Mouse (Mus musculus) forebrain, embryonic 16.5 days (tissue): ENCODE results near the gene Edem3. TPM values are rescaled to one million over a fixed set of nuclear protein-coding genes. Genes with fewer than 3 reads are reported as not detected.

Source experiments
- ATAC-seq: fragments of 200-750 bp; cut with Nextera tagmentation; 2 replicates; pipeline ENCODE4 v1.8.0; 2017; ENCODE audit warnings: mild to moderate bottlenecking, moderate library complexity
- H3K27ac ChIP-seq: fragments of 300-500 bp; sonication (generic); 2 replicates; pipeline ENCODE4 v1.5.1; 2014; ENCODE audit warnings: low read length, control low read depth
- H3K27me3 ChIP-seq: fragments of 300-500 bp; sonication (generic); replicated peaks from 2 replicates; pipeline ENCODE4 v1.6.1; 2014; ENCODE audit warnings: low read length; ENCODE audit not compliant: control insufficient read depth, insufficient read depth
- H3K36me3 ChIP-seq: fragments of 300-500 bp; sonication (generic); 2 replicates; pipeline ENCODE4 v1.6.1; 2014; ENCODE audit not compliant: control insufficient read depth, insufficient read depth
- H3K4me1 ChIP-seq: fragments of 300-500 bp; sonication (generic); replicated peaks from 2 replicates; pipeline ENCODE4 v1.6.1; 2014; ENCODE audit warnings: low read length; ENCODE audit not compliant: control insufficient read depth, insufficient read depth
- H3K4me2 ChIP-seq: fragments of 300-500 bp; sonication (generic); 2 replicates; pipeline ENCODE4 v1.6.1; 2014; ENCODE audit warnings: mild to moderate bottlenecking, low read length, control low read depth
- H3K4me3 ChIP-seq: fragments of 300-500 bp; sonication (generic); replicated peaks from 2 replicates; pipeline ENCODE4 v1.5.1; 2014; ENCODE audit warnings: mild to moderate bottlenecking, low read length, control low read depth
- H3K9ac ChIP-seq: fragments of 300-500 bp; sonication (generic); replicated peaks from 2 replicates; pipeline ENCODE4 v1.6.1; 2014; ENCODE audit warnings: low read depth, low read length, control low read depth
- H3K9me3 ChIP-seq: fragments of 300-500 bp; sonication (generic); 2 replicates; pipeline ENCODE4 v1.6.1; 2016; ENCODE audit warnings: low read length; ENCODE audit not compliant: control insufficient read depth
- WGBS: fragments of 180-500 bp; shearing (Covaris S2); extraction: QIAGEN DNeasy Blood & Tissue Kit; methylation state at CpG from one replicate; pipeline ENCODE4 v1.1.7; 2014; 5-methylcytosine and 5-hydroxymethylcytosine counted together
- polyA plus RNA-seq: library from polyadenylated mRNA; unstranded; fragments of >200 nt; fragmentation: Nextera tagmentation; extraction: Ambion mirVana; gene quantifications from 2 replicates; pipeline ENCODE4 v1.2.1, GENCODE M21; 2015

Gene Edem3
- polyA plus RNA-seq = 21.2 and 21.5 TPM in 2 replicates

GRCm38 (mm10) chr1:151754881-151755659, at the start of gene Edem3:
Gene Edem3 (plus strand): TSS chr1:151755371.
- H3K27ac ChIP-seq = peak within 1 kb of the TSS; percentile 90
- H3K4me3 ChIP-seq = peak within 1 kb of the TSS; percentile 92
- peak within 1 kb of the TSS; percentile 75 for H3K9ac ChIP-seq
- WGBS = under 1% methylated on average over 64 of the region's 64 CpGs
- H3K9me3 ChIP-seq = no peaks in the 10 kb centered on the region
- H3K4me1 ChIP-seq = peaks cover 9% of the 10 kb centered on the region
- H3K36me3 ChIP-seq = no peaks in the 10 kb centered on the region
- no peaks in the 10 kb centered on the region for H3K27me3 ChIP-seq
- ATAC-seq = peak; percentile 99
- H3K4me2 ChIP-seq = peak within 1 kb of the TSS; percentile 98

- 0 out of 2 replicates have a peak, but pooled peaks cover 3% of the 10 kb centered on the region for H3K4me1 ChIP-seq
- ATAC-seq = peak; percentile 85
- 35% methylated on average over 11 of the region's 11 CpGs for WGBS
- no peaks in the 10 kb centered on the region for H3K9me3 ChIP-seq
- no peak overlapping the region; the same call in 1 of the 2 replicates for H3K9ac ChIP-seq
- no peak overlapping the region for H3K4me3 ChIP-seq
- no peaks in the 10 kb centered on the region for H3K27me3 ChIP-seq
- H3K36me3 ChIP-seq = no peaks in the 10 kb centered on the region
- peak overlapping the region; percentile 32; the same call in 1 of the 2 replicates for H3K4me2 ChIP-seq
- no peak overlapping the region for H3K27ac ChIP-seq
These were observed 49.3 kb upstream of the Edem3 start for GRCm38 (mm10) chr1:151705723-151706396.

DNA sequence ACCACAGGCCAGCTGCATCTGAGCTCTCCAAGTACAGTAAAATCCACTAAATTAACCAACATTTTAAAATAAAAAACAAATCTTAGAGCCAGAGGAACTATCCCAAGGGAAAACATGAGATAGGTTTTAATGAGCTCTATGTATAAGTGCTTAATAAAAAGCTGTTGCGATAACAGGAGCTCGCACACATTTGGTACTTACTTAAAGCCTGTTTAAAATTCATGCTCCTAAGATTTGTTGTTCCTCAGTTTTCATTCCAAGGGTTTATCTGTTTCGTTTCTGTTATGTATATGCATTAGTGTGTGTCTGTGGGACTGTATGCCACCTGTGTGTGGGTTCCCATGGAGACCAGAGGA, 48.8 kb upstream of the Edem3 start:
- Histone ChIP-seq H3K27ac (no peak overlapping the region), H3K9ac (no peak overlapping the region), H3K36me3 (no peaks in the 10 kb centered on the region), H3K4me3 (no peak overlapping the region), H3K27me3 (no peaks in the 10 kb centered on the region), H3K4me1 (0 out of 2 replicates have a peak, but pooled peaks cover 3% of the 10 kb centered on the region), H3K9me3 (no peaks in the 10 kb centered on the region), H3K4me2 (no peak overlapping the region)
- 80% methylated on average over 3 of the region's 3 CpGs for WGBS
- ATAC-seq = peak; percentile 53

DNA sequence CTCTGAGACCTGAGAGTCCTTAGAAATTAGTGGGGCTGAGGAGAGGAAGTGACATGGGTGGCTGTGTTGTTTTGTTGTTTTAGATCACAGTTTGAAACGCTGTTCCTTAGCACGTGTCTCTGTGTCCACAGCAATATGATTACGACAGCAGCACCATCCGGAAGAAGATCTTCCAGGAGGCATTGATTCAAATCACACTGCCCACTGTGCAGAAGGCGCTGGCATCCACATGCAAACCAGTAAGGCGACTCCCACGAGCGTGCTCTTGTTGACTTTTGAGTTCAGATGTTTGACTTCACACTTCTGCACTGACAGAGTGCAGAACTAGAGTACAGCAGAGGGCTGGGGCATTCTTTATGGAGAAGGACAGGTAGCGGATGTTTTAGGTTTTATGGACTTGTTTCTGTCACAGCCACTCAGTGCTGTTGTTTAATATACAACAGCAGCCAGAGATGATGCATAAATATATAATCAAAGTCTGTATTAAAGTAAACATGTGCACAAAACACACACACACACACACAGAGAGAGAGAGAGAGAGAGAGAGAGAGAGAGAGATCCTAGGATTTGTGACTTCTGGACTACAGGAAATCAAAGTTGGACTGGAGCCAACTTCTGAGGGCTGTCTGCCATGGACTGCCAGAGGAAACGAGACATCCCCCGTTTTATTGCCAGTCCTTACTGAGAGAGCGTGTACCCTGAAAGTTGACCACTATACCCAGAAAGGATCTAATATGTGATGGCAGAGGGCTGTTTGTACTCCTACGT, 46.0 kb upstream of the Edem3 start:
- H3K9me3 ChIP-seq = no peaks in the 10 kb centered on the region
- no peak overlapping the region for H3K4me3 ChIP-seq
- no peak for ATAC-seq
- H3K4me2 ChIP-seq = no peak overlapping the region
- no peak overlapping the region for H3K9ac ChIP-seq
- H3K4me1 ChIP-seq = 0 out of 2 replicates have a peak, but pooled peaks cover 3% of the 10 kb centered on the region
- WGBS = 63% methylated on average over 13 of the region's 13 CpGs
- H3K27me3 ChIP-seq = no peaks in the 10 kb centered on the region
- H3K36me3 ChIP-seq = no peaks in the 10 kb centered on the region
- H3K27ac ChIP-seq = no peak overlapping the region

DNA sequence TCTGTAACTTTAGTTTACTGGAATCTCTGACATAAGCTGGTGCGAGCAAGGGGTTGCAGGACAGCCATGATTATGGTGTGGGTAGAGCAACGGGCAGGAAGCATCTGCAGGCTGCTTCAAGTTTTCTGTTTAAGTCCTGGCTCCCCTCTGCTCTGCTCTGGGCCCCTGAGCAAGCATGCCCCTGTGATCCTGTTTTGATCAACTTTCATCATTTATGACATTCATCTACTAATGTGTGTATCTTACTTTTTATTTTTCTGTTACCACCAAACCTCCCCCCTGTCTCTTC, 45.5 kb upstream of the Edem3 start:
- H3K9ac ChIP-seq = no peak overlapping the region
- no peak for ATAC-seq
- H3K27ac ChIP-seq = no peak overlapping the region
- no peak overlapping the region for H3K4me3 ChIP-seq
- no peaks in the 10 kb centered on the region for H3K27me3 ChIP-seq
- 0 out of 2 replicates have a peak, but pooled peaks cover 3% of the 10 kb centered on the region for H3K4me1 ChIP-seq
- 81% methylated on average over 2 of the region's 2 CpGs for WGBS
- H3K9me3 ChIP-seq = no peaks in the 10 kb centered on the region
- no peaks in the 10 kb centered on the region for H3K36me3 ChIP-seq
- no peak overlapping the region for H3K4me2 ChIP-seq

DNA sequence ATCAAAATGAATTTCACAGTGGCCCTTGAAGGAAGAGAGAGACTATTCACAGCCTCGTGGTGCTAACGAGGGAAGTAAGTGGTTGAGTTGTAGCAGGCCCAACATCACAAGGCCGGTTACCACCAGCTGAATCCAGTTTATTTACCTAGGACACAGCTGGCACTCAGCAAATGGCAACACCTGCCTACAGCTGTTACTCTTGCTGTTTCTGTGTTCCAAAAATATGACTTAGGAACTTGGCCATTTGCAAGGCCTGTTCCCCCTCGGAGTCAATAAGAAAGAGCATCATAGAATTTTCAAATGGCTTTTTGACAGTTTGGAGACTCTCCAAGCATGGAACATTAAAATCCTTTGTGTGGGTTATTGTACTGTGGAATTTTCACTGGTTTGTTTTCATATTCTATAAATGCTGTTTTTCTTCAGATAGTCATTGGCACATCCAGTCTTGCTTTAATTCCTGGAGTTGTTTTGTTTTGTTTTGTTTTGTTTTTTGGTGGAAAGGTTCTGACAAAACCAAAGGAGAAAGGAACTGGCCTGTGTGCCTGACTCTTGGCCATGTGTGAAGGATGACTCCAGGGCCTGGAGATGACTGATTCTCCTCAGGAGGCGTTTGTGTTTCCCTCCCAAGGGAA, 44.6 kb upstream of the Edem3 start:
- 62% methylated on average over 5 of the region's 5 CpGs for WGBS
- no peak overlapping the region for H3K9ac ChIP-seq
- H3K36me3 ChIP-seq = no peaks in the 10 kb centered on the region
- ATAC-seq = no peak
- H3K4me1 ChIP-seq = 0 out of 2 replicates have a peak, but pooled peaks cover 3% of the 10 kb centered on the region
- H3K9me3 ChIP-seq = no peaks in the 10 kb centered on the region
- H3K27me3 ChIP-seq = no peaks in the 10 kb centered on the region
- no peak overlapping the region for H3K4me2 ChIP-seq
- no peak overlapping the region for H3K4me3 ChIP-seq
- H3K27ac ChIP-seq = no peak overlapping the region

DNA sequence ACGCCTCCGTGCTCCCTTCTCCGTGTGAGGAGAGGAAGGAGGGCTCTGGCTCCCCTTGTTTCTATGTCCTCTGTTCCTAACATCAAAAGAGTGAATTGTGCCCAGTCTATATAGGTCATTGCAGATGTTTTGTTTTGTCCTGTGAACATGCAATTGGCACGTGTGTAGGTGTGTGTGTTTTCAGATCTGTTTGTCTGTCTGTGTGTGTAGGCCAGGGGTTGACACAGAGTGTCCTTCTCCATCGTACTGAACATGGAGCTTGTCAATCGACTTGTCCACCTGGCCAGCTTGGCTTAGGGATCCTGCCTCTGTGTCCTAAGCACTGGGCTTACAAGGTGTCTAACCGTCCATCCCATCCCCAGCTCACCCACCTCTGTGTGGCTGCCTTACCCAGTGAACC, 44.1 kb upstream of the Edem3 start:
- Histone ChIP-seq H3K4me3 (no peak overlapping the region), H3K9ac (no peak overlapping the region), H3K27ac (no peak overlapping the region), H3K36me3 (no peaks in the 10 kb centered on the region), H3K4me2 (no peak overlapping the region), H3K27me3 (no peaks in the 10 kb centered on the region), H3K9me3 (no peaks in the 10 kb centered on the region), H3K4me1 (no peaks in the 10 kb centered on the region)
- ATAC-seq = no peak
- 77% methylated on average over 7 of the region's 7 CpGs for WGBS

DNA sequence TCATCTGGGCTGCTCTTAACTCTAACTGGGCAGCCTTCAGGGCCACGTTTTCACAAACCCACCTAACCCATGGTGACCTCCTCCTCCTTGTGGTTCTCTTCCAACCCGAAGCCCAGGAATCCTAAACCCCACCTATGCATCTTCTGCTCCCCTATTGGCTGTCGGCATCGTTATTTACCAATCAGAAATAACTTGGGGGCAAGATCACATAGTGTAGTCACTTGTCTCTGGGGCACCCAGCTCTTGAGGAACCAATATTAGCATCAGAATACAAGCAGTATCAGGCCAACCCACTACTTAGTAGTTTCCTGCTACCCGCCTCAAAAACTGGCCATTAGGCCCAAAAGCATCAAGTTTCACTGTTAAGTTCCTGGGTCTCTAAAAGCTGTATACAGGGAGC, 42.5 kb upstream of the Edem3 start:
- 45% methylated on average over 5 of the region's 5 CpGs for WGBS
- ATAC-seq = no peak
- no peak overlapping the region for H3K4me2 ChIP-seq
- H3K9ac ChIP-seq = no peak overlapping the region
- H3K4me1 ChIP-seq = no peaks in the 10 kb centered on the region
- no peak overlapping the region for H3K4me3 ChIP-seq
- H3K36me3 ChIP-seq = no peaks in the 10 kb centered on the region
- H3K9me3 ChIP-seq = no peaks in the 10 kb centered on the region
- no peak overlapping the region for H3K27ac ChIP-seq
- no peaks in the 10 kb centered on the region for H3K27me3 ChIP-seq

- H3K4me3 ChIP-seq = no peak overlapping the region
- no peak for ATAC-seq
- H3K9ac ChIP-seq = no peak overlapping the region
- H3K27me3 ChIP-seq = no peaks in the 10 kb centered on the region
- H3K36me3 ChIP-seq = no peaks in the 10 kb centered on the region
- no peak overlapping the region for H3K27ac ChIP-seq
- no peaks in the 10 kb centered on the region for H3K4me1 ChIP-seq
- H3K4me2 ChIP-seq = no peak overlapping the region
- no peaks in the 10 kb centered on the region for H3K9me3 ChIP-seq
These were observed 41.5 kb upstream of the Edem3 start for GRCm38 (mm10) chr1:151713622-151714021.
